Mouse (Mus musculus): ENCODE data around the gene Suv39h2.

GRCm38 (mm10) chr2:3474361-3474805, 448 bp downstream of the Suv39h2 start:
- TF ChIP-seq CTCF (IDR thresholded peaks at IDR 0.05; ENCODE audit: borderline replicate concordance, insufficient read depth, low read length): no peak
- TF ChIP-seq POLR2A (IDR thresholded peaks at IDR 0.05; ENCODE audit: low read depth, low read length): no peak

Data from embryonic fibroblast, embryonic 13.5 days (primary cell).